Mouse (Mus musculus): ENCODE measurements around the gene Pip5kl1.

Gene Pip5kl1

DNA sequence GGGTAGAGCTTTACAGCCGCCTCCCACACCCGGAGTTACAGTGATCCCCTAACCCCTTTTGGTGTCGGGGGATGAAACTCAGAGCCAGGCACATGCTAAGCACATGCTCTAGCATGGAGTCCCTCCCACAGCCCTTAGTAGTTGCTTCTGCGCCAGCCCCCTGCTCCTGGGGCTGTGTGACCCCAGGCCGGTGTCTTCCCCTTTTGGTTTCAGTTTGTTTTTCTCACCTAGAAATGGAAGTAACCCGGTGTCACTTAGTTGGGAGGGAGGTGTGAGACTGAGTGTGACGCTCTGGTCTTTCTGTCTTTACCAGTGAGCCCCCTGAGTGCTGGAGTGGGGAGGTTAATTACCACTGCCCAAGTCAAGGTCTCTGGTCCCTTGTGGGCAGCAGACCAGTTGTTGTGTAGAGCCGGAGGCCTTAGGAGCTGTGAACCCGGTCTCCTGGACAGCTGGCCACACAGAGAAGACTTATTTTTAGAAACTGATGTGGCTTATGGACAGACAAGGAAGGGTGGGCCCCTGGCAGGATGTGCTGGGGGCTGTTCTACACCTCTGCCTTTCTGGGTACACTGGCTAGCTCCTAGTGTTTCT lies 13.2 kb downstream of the Pip5kl1 start:
- DNase-seq, result peak in 1 of 2 experiments; percentile 45

DNA sequence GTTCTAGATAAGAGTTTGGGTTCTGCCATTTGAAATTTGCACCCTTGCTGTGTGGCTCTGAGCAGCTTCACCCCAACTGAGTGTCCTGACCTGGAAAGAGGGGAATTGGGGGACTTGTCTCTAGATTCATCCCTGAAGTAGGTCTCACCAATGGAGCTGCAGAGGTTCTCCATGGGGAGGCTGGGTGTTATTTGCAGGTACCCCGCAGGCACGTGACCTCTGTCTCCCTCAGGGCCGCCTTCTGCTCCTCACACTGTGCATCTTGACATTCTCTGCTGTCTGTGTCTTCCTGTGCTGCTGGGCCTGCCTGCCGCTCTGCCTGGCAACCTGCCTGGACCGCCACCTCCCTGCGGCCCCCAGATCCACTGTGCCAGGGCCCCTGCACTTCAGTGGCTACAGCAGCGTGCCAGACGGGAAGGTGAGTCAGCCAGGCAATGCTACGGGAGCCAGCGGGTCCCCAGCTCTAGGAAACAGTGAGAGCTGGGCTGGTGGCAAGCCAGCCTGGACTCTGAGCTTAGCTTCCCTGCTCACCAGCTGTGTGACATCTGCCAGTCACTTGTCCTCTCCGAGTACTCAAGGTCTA lies 14.7 kb downstream of the Pip5kl1 start:
- no peak for DNase-seq

DNA sequence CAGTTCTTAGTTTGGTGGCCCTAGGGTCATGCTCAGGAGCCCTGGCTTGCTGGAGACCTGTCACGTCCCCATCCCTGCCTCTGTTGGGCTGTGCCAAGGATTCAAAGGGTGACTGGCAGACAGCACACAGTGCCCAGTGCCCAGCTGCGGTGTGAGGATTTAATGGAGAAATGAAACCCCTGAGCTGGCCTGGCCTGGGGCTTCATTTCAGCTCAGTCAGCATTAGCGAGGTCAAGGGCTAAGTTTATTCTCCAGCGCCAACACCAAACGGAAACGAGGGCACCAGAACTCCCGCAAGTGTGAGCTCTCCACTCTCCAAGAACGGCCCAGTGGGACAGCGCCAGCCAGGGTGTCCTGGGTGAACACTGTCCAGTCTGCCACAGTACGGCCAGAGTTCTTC lies 15.6 kb downstream of the Pip5kl1 start:
- DNase-seq, result no peak

DNA sequence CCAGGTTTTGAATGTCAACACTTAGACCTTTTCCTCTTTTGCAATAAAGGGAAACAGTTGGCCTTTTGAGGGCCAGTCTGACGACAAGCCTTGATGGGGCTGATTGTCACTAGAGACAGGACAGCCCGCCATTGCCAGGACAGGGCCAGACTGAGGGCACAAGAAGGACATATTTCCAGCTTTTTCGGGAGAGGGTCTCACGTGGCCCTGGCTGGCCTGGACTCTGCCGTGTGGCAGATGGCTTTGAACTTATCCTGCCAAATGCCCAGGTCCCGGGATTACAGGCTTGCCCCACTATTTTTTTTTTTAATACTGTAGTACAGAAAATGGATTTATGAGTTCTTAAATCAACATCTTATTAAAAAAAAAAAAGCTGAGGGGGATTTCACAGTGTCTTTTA lies 16.7 kb downstream of the Pip5kl1 start:
- no peak for DNase-seq

DNA sequence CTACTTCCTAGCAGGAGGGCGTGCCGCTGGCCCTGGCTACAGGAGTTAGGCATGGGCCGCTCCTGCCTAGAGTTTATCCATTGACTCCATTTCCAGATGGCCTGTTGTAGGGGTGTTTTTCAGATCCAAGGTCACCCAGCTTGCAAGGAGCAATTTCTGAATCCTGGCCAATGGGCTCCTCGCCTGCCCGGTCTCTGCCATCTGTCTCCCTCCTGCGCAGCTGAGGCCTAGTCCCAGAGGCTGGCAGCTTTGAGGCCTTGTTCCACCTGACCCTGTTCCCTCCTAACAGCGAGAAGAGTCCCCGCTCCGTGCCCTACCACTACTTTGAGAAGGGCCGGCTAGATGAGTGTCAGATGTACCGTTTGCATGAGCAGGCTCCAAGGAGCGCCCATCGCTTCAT lies 22.1 kb downstream of the Pip5kl1 start:
- no peak for DNase-seq

DNA sequence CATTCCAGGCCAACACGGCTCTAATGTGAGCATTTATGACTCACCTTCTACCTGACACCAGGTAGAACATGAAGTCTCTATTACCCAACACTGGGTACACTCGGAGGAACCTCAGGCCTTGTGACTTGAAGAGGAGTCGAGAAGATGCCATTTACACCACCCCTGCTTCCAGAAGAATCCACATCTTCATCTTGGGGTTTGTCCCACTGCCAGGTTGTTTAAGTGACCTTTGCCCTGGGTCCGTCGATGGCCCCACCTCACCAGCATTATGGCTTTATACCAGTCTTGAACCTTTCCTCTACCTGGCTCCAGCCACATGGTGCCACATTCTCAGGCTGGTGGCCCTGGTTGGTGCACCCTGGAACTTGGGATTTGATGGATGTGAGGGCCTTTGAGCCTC lies 22.7 kb downstream of the Pip5kl1 start:
- no peak for DNase-seq

DNA sequence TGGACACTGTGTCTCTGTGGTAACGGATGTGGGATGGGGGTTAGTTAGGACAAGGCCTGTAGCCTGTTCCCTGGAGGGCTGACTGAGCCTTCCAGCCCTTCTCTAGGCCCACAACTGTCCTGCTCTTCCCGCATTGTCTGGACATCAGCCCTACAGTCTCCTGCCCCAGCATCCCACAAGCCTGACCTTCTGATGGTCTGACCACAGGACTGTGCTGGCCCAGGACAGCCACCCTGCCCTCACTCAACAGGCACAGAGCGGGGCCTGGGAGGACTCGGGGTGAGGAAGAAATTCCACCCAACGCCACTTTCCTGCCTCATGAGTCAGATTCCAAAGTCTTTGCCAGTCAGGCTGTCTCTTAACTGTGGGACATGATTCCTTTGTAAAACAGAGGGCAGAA lies 23.1 kb downstream of the Pip5kl1 start:
- no peak for DNase-seq

DNA sequence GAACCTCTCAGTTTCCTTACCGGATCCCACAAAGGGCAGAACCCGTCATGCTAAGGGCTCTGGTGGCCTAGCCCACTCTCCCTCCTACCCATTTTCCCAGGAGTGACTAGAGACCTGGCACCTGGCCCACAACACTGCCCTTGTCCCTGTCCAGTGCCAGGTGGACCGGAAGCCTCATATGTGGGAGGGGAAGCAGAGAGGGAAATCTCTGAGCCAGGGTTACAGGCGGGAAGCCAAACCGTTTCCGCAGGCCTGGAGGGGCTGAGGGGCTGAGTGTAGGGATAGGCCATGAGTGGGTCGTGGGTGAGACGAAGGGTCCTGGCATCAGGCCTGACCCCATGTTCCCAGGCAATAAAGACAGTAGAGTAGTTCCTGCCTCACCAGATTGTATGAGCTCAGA lies 23.9 kb downstream of the Pip5kl1 start:
- DNase-seq, result no peak

DNA sequence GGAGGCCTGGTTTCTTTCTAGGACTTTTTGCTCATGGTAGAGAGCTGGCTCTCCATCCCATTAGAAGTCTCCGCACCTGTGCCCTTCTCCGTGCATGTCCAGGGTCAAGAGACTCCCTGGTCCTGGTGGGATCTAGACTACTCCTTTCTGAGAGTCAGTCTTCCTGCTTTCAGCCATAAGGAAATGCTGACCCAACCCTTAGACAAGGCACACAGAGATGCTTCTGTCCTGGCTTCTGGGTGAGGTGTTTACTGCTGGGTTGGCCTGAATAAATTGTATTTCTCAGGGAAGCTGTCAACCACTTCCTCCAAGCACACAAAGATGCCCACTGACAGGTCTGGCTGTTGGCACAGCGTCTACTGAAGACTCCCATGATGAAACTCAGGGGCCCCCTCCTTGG lies 24.8 kb downstream of the Pip5kl1 start, which contains the start of gene St6galnac6:
Gene St6galnac6 (plus strand): TSS at position 301 of the 400 bp plus-strand sequence.
- DNase-seq, result no peak

DNA sequence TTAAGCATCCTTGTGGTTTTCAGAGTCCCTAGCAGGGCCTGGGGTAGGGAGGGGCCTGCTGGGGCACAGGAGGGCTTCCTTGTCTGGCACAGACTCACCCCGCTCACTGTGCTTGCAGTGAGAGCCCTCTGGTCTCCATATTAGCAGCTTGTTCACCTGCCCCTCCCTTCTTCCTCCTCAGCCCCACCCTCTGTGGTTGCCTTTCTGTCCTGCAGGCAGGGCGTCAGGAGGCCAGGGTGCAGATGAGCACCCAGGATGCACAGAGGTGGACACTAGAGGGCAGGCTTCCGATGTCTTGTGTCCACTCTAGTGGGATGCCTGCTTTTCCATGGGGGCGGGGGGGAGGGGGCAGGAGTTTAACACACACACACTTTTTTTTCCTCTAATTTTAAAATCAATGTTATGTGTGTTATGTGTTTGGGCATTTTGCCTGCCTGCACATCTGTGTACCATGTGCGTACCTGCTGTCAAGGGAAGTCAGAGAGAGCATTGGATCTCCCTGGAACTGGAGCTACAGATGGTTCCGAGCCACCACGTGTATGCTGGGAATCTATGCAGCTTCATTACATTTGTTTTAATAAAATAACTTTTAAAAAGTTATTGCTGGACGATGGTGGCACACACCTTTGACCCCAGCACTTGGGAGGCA lies 26.9 kb downstream of the Pip5kl1 start:
- DNase-seq, result peak in 1 of 2 experiments; percentile 47

DNA sequence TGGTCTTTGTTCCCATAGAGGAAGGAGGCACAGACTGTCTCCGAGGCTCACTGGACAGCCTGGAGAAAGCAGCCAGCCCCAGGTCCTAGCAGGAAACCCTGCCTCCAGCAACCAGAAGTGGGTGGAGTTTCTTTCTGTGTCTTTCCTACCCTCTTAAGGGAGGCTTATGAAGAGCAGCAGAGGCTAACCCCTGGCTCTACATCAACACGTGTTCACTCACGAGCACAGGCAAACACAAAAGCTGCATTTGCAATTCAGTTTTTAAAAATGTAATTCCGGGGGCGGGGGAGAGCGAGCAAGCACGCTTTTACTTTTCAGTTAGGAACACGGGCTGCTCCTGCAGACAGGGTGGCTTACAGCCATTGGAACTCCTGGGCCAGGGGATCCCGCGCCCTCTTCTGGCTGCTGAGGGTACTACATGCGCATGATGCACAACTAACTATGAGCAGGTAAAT lies 28.0 kb downstream of the Pip5kl1 start:
- peak; percentile 82 to 89 for DNase-seq

DNA sequence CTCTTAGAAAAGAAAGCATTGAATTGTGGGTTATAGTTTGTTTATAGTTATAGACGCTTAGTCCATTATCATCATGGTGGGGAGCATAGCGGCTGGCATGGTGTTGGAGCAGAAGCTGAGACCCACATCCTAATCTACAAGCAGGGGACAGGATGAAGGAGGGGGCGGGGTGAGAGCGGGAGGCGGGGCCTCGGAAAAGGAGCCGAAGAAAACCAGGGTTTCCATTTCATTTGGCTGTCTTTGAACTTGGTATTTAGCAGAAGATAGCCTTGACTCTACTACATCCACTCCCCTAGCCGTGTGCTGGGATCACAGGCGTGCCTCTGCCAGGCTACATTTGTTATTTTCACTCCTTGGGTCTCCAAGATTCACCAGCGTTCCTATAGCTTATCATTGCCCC lies 30.0 kb downstream of the Pip5kl1 start:
- DNase-seq, result no peak

DNA sequence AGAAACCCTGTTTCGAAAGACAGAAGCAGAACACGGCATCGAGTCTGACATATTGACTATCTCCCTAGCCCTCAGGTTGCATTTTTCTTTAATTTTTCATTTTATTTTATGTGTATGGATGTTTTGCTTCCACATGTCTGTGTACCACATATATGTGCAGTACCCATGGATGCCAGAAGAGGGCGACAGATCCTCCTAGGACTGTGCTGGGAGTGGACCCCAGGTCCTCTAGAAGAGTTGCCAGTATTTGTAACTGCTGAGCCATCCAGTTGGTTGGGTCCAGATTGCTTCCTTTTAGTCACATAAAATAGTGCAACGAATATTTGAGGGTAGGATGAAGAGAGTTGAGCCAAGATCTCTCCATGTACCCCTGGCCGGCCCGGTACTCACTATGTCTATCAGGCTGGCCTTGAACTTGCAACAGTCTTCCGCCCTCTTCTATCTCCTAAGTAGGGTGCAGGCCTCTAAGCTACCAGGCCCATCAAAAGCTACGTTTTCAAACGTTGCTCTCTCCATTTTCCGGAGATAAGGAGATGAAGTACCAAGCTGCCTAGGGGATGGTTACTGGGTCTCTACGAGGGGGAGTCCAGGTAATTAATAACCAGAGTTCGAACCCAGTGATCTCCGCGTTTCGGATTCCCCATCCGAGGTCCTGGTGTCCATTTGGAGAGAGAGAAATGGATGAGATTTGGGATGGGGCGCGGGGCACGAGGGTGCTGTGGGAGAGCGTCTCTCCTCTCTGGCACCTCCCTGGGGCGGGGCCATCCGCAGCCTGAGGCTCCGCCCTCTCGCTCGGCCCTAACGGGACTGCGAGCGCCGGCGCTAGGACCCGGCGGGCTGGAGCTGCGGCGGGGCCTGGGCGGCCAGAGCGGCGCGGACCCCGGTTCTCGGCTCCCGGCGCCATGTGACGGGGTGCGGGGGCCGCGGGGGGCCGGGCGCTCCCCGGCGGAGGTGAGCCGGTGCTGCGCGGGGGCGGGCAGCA lies 31.9 kb downstream of the Pip5kl1 start:
- DNase-seq, result peak; percentile 69 to 82

DNA sequence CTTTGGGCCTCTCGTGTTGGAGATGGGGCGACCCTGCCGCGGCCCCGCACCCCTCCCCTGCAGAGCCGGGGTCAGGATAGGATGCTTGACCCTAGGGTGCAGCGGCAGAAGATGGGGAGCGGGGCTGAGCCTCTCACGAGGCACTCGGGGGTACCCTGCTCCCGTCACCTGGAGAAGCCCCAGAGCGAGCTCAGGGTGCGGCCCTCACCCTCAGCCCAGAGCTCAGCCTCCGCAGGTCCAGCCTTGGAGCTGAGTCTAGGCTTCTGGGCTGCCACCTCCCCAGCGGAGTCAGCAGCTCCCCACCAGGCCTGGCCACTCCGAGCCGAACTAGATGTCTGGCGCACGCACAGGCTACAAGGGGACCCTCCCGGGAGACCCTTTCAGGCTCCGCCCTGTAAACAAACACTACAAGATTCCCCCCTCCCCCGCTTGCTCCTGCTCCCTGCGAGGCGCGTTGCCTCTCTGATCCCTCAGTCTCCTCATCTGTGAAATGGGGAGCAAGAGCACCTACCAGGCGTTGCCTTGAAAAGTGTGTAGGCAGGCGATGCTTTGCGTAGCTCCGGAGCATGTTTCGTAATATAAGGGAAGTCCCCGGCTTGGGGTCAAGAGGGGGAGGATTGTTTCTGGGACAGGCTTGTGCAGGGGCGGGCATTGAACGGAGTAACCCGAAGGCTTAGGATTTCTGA lies 32.8 kb downstream of the Pip5kl1 start:
- DNase-seq, result no peak

DNA sequence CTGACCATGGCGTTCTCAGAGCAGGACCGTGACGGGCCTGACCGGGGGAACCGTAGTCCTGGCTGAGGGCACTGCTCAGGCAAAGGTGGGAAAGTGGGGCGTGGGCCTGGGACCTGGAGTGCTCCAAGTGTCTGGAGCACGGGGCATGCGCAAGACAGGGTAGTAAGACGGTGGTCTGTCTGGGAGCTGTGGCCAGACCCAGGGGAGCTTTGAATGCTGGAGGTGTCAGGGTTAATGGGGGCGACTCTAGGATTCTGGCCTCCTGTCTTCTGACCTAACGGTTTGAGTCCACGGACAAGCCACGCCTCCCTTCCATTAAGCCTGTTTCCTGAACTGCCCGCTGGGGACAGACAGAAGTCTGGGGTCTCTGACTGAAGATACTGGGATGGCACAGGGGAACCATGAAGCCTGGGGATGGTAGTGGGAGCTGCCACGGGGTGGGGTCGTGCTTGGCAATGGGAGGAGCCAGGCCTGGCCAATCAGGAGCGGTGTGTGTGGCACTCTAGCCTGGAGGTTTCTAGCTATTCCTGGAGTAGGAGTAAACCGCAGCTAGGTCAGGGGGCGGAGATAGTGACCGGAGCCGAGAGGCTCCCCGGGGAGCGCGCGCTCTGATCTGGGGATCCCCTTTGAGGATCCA lies 33.7 kb downstream of the Pip5kl1 start:
- no peak for DNase-seq

DNA sequence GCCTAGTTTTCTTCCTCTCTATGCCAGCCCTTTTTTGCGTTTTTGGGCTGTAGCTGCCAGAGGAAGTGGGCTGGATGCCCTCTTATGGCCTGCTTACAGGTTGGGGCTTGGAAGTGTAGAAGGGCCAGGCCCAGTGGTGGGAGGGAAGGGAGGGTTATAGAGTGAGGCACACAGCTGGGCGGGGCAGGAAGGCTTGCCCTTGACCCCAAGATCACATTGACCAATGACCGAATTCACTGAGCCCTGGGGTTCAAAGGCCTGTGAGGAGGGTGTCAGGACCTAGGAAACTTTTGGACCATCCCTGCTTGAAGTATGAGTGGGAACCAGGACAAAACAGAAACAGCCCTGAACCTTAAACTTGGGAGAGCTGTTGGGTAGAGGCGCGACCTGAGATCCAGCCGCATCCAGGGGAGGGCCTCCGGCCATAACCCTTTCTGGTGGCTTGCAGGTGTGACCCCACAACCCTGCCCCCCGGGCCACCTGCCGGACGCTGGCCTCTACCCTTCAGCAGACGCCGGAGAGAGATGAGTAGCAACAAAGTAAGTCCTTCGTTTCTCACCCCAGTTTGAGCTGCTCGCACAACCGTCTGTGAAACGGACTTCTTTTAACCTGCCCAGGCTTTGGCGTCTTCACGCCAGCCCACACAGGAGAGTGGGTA lies 34.3 kb downstream of the Pip5kl1 start:
- DNase-seq, result no peak

DNA sequence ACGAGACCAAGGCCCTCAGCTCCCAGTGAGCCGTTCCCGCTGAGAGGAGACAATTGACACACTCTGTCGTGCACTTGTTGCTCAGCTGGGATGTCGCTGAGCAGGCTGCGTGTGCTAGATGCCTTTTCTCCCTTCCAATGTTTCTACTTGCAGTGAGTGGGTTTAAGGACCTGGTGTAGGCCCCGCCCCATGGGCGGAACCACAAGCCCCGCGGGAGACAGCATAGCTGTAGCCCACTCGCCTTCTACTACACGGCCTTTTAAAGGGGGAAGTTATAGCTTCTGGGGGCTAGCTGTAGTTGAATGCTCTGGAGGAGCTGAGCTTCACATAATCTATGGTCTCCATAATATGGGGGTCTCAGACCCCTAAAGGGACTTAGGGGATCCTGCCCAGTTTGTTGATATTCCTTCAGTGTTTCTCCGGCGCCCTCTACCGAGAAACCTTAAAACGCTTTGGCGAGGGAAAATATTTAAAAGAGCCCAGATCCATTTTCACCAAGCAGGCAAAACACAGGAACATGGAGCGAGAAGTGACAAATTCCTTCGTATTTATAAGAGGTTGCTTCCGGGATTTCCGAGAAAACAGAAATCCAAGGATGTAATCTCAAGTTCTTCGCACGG lies 36.1 kb downstream of the Pip5kl1 start:
- peak; percentile 36 to 50 for DNase-seq

DNA sequence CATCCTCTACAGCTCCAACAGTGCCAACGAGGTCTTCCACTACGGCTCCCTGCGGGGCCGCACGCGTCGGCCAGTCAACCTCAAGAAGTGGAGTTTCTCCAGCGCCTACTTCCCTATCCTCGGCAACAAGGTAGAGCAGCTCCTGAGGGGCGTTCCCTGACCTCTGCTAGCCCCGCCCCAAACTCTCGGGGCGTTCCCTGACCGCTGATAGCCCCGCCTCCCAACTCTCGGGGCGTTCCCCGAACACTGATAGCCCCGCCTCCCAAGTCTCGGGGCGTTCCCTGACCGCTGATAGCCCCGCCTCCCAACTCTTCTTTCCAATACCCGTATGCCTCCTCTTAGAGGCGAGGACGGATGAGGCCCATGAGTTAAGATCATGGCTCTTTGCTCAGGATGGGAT lies 37.7 kb downstream of the Pip5kl1 start:
- DNase-seq, result no peak

DNA sequence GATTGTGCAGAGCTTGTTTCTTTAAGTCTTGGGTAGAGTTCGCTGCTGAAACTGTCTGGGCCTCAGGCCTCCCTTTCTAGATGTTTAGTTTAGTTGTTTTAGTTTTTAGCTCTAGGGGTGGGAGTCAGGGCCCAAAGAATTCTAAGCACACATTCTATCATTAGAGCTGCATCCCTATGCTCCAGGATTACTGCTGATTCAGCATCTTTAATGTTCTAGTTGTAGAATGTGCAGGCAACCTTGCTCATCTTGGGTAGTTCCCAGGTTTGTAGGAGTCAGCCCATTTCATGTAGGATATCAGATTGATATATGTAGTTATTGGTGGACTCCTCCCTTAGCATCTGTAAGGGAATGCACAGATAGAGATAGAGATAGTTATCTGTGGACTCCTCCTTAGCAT lies 42.5 kb downstream of the Pip5kl1 start:
- DNase-seq, result no peak

DNA sequence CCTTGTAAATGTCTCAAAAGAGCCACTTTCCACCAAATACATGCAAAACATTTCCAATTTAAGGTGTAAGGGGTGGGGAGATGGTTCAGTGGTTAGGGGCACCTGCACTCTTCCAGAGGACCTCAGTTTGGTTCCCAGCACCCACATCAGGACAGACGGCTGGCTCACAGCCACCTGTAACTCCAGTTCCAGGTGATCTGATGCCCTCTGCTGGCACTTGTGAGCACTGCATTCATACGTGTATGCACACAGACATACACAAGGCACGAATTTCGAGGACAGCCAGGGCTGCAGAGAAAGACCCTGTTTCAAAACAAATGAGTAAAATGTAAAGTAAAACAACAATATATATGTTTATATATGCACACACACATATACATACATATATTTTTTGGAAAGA lies 43.0 kb downstream of the Pip5kl1 start:
- no peak for DNase-seq

DNA sequence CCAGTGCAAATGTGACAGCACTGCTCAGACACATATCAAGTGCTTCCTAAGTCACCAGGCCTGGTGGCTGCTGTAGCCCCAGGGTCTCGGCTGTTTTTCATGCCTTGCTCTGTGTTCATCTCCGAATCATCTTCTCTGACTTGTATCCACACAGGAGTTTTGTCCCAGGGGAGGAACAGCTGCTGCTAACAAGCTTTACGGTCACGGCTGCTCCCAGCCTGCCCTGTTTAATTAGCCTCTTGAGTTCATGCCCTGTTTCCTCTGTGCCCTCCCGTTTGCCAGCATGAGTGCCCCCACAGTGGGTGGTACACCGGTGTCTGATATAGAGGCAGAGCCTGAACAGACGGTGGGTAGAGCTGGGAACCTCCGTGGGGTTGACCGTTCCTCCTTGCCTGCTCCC lies 43.5 kb downstream of the Pip5kl1 start:
- no peak for DNase-seq

Data from thymus, postnatal 36 days (tissue).